Mouse (Mus musculus) liver, embryonic 15.5 days (tissue): ENCODE data around the gene Clcn2. TPM values are rescaled to one million over a fixed set of nuclear protein-coding genes. Genes with fewer than 3 reads are reported as not detected.

Experiments used
- ATAC-seq: fragments of 200-750 bp; cut with Nextera tagmentation; 2 replicates; pipeline ENCODE4 v1.8.0; 2017; ENCODE audit warnings: moderate number of reproducible peaks, mild to moderate bottlenecking, moderate library complexity; ENCODE audit not compliant: insufficient read depth
- H3K27ac ChIP-seq: fragments of 300-500 bp; sonication (generic); replicated peaks from 2 replicates; pipeline ENCODE4 v1.5.1; 2015; ENCODE audit warnings: mild to moderate bottlenecking, inconsistent platforms
- H3K27me3 ChIP-seq: fragments of 300-500 bp; sonication (generic); 2 replicates; pipeline ENCODE4 v1.6.1; 2015; ENCODE audit warnings: mild to moderate bottlenecking, inconsistent platforms
- H3K36me3 ChIP-seq: fragments of 300-500 bp; sonication (generic); replicated peaks from 2 replicates; pipeline ENCODE4 v1.6.1; 2015; ENCODE audit warnings: moderate library complexity, mild to moderate bottlenecking, inconsistent platforms
- H3K4me1 ChIP-seq: fragments of 300-500 bp; sonication (generic); replicated peaks from 2 replicates; pipeline ENCODE4 v1.6.1; 2015; ENCODE audit warnings: inconsistent platforms
- H3K4me2 ChIP-seq: fragments of 300-500 bp; sonication (generic); 2 replicates; pipeline ENCODE4 v1.6.1; 2015; ENCODE audit warnings: moderate library complexity, mild to moderate bottlenecking, inconsistent platforms
- H3K4me3 ChIP-seq: fragments of 300-500 bp; sonication (generic); replicated peaks from 2 replicates; pipeline ENCODE4 v1.5.1; 2015; ENCODE audit warnings: mild to moderate bottlenecking, inconsistent platforms
- H3K9ac ChIP-seq: fragments of 300-500 bp; sonication (generic); 2 replicates; pipeline ENCODE4 v1.6.1; 2015; ENCODE audit warnings: moderate library complexity, mild to moderate bottlenecking, inconsistent platforms
- H3K9me3 ChIP-seq: fragments of 300-500 bp; sonication (generic); replicated peaks from 2 replicates; pipeline ENCODE4 v1.6.1; 2016; ENCODE audit warnings: inconsistent platforms
- WGBS: fragments of 180-500 bp; shearing (Covaris S2); methylation state at CpG from one replicate; pipeline ENCODE4 v1.1.7; 2015; ENCODE audit warnings: mixed read lengths; ENCODE audit not compliant: insufficient replicate concordance; 5-methylcytosine and 5-hydroxymethylcytosine counted together
- polyA plus RNA-seq: library from polyadenylated mRNA; unstranded; fragments of >200 nt; fragmentation: Nextera tagmentation; extraction: Ambion mirVana; gene quantifications from 2 replicates; pipeline ENCODE4 v1.2.1, GENCODE M21; 2015

Gene Clcn2
- polyA plus RNA-seq, 1 experiment from 2014 or later, result 9.5 TPM

DNA sequence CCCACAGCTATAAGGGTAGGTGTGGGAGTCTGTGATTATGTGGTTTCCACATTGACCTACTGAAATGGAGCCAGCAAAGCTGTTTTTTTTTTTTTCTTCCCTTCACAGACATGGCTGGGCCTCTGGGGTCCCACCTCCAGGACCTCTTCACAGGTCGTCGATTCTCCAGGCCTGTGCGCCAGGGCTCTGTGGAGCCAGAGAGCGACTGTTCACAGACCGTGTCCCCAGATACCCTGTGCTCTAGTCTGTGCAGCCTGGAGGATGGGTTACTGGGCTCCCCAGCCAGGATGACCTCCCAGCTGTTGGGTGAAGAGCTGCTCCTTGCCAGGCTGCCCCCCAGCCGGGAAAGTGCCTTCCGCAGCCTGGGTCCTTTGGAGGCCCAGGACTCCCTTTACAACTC is 16.2 kb downstream of the Clcn2 start:
- WGBS, result 66% methylated on average over 7 of the region's 7 CpGs
- Histone ChIP-seq H3K36me3 (peaks cover 9% of the 10 kb centered on the region; the same call in 1 of the 2 replicates), H3K4me3 (no peak overlapping the region), H3K9ac (no peak overlapping the region), H3K4me1 (peaks cover 52% of the 10 kb centered on the region), H3K27ac (no peak overlapping the region), H3K27me3 (peaks cover 35% of the 10 kb centered on the region), H3K4me2 (no peak overlapping the region), H3K9me3 (no peaks in the 10 kb centered on the region)
- ATAC-seq, result no peak

- Histone ChIP-seq H3K27ac (no peak overlapping the region), H3K9ac (no peak overlapping the region), H3K9me3 (no peaks in the 10 kb centered on the region), H3K4me2 (no peak overlapping the region), H3K36me3 (peaks cover 5% of the 10 kb centered on the region; the same call in 1 of the 2 replicates), H3K4me3 (no peak overlapping the region), H3K4me1 (peaks cover 52% of the 10 kb centered on the region), H3K27me3 (peaks cover 48% of the 10 kb centered on the region)
- 69% methylated on average over 5 of the region's 5 CpGs for WGBS
- ATAC-seq, result no peak
Observed at GRCm38 (mm10) chr16:20700036-20700435, 17.5 kb downstream of the Clcn2 start.

GRCm38 (mm10) chr16:20699266-20699665 is 18.3 kb downstream of the Clcn2 start:
- Histone ChIP-seq H3K4me1 (peaks cover 44% of the 10 kb centered on the region), H3K9me3 (no peaks in the 10 kb centered on the region), H3K4me2 (no peak overlapping the region), H3K27me3 (peaks cover 56% of the 10 kb centered on the region), H3K9ac (no peak overlapping the region), H3K27ac (no peak overlapping the region), H3K36me3 (peaks cover 5% of the 10 kb centered on the region; the same call in 1 of the 2 replicates), H3K4me3 (no peak overlapping the region)
- WGBS, result 57% methylated on average over 5 of the region's 5 CpGs
- no peak for ATAC-seq

DNA sequence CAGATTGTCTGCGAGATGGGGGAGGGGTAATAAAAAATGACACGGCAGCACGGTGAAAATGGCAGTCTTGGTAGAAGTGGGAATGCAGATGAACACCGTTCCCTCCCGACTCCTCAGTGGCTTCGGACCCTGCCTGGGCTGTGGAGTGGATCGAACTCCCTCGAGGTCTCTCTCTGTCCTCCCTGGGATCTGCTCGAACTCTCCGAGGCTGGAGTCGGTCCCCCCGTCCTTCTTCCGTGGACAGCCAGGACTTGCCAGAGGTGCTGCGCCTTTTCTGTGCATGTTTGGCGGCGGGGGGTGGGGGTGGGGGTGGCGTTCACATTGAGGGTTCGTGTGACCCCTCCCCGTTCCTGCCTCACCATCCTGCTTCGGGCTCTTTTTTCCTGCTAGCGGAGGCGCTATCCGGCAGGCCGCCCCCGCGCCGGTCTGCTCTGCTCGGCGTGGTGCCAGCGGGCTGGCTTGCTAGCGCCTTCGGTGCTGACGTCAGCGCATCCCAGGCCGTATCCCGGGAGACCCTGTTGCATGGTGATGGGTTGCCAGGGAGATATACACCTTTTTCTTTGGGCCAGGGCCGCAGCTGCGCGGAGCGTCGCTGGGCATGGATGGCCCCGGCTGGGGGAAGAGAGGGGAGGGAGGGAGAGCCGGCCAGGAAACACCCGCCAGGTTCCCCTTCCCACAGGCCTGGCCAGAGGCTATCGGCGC is 21.8 kb downstream of the Clcn2 start:
- no peaks in the 10 kb centered on the region for H3K9me3 ChIP-seq
- no peak overlapping the region for H3K27ac ChIP-seq
- peaks cover 61% of the 10 kb centered on the region for H3K27me3 ChIP-seq
- H3K4me2 ChIP-seq, result peak overlapping the region; percentile 58
- peak overlapping the region; percentile 31 for H3K4me3 ChIP-seq
- WGBS, result 5% methylated on average over 46 of the region's 46 CpGs
- peaks cover 43% of the 10 kb centered on the region for H3K4me1 ChIP-seq
- no peak for ATAC-seq
- H3K36me3 ChIP-seq, result peaks cover 20% of the 10 kb centered on the region
- H3K9ac ChIP-seq, result no peak overlapping the region

- WGBS, result 67% methylated on average over 8 of the region's 8 CpGs
- Histone ChIP-seq H3K9ac (no peak overlapping the region), H3K4me2 (no peak overlapping the region), H3K27ac (no peak overlapping the region), H3K36me3 (peaks cover 30% of the 10 kb centered on the region), H3K9me3 (no peaks in the 10 kb centered on the region), H3K27me3 (peaks cover 61% of the 10 kb centered on the region), H3K4me3 (no peak overlapping the region), H3K4me1 (peaks cover 47% of the 10 kb centered on the region)
- no peak for ATAC-seq
Observed at GRCm38 (mm10) chr16:20694781-20695180, 22.8 kb downstream of the Clcn2 start.

- Histone ChIP-seq H3K9me3 (no peaks in the 10 kb centered on the region), H3K27me3 (peaks cover 51% of the 10 kb centered on the region), H3K36me3 (peaks cover 46% of the 10 kb centered on the region), H3K27ac (peak within 1 kb of the TSS; percentile 54), H3K4me3 (peak within 1 kb of the TSS; percentile 65), H3K4me2 (peak within 1 kb of the TSS; percentile 97), H3K4me1 (peaks cover 57% of the 10 kb centered on the region), H3K9ac (peak within 1 kb of the TSS; percentile 72)
- peak; percentile 88 for ATAC-seq
- WGBS, result 2% methylated on average over 36 of the region's 37 CpGs
Observed at GRCm38 (mm10) chr16:20693111-20693701, 24.3 kb downstream of the Clcn2 start, which contains the start of gene Fam131a. Gene Fam131a (plus strand): TSS chr16:20693241.

DNA sequence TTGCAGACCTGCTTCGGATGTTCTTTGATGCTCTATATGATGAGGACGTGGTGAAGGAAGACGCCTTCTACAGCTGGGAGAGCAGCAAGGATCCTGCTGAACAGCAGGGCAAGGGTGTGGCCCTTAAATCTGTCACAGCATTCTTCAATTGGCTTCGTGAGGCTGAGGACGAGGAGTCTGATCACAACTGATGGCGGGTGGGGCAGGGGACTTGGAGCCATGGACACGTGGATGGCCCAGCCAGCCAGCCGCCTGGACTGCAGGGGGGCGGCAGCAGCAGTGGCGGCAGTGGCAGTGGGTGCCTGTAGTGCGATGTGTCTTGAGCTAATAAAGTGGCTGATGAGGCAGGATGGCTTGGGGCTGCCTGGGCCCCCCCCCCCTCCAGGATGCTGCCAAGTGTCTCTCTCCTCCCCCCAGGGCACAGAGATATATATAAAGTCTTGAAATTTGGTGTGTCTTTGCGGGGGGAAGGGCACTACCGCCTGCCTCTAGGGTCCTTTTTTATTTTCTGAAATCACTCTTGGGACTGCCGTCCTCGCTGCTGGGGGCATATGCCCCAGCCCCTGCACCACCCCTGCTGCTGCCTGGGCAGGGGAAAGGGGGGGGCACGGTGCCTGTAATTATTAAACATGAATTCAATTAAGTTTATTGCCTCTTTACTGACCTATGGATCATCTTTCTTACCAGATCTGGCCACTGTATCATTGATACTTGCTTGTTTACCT is 25.1 kb downstream of the Clcn2 start:
- 60% methylated on average over 16 of the region's 16 CpGs for WGBS

DNA sequence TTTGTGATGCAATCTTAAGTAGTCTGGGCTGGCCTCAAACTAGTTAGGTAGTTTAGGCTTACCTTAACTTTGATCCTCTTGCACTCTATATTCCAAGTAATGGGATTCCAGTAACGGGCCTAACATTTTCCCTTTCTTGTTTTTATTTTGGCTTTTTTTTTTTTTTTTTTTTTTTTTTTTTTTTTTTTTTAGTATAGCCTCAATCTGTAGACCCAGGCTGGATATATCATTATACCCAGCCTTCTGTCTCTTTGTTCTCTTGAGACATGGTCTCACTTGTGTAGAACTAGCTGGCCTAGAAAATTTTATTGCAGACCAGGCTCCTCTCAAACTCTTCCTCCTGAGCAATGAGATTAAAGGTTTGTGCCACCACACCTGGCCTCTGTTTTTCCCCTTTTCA is 25.9 kb downstream of the Clcn2 start:
- 75% methylated on average over 1 of the region's 1 CpGs for WGBS
- Histone ChIP-seq H3K9ac (no peak overlapping the region), H3K4me3 (no peak overlapping the region), H3K27me3 (peaks cover 35% of the 10 kb centered on the region), H3K9me3 (no peaks in the 10 kb centered on the region), H3K36me3 (peaks cover 62% of the 10 kb centered on the region), H3K4me2 (no peak overlapping the region), H3K27ac (0 out of 2 replicates have a peak overlapping the region, but pooled peaks have one; percentile 29), H3K4me1 (peaks cover 57% of the 10 kb centered on the region)
- ATAC-seq, result no peak

More for the DNA sequence above, 25.1 kb downstream of the Clcn2 start:
- H3K4me1 ChIP-seq, result peaks cover 57% of the 10 kb centered on the region
- H3K27me3 ChIP-seq, result peaks cover 43% of the 10 kb centered on the region
- no peaks in the 10 kb centered on the region for H3K9me3 ChIP-seq
- peak overlapping the region; percentile 65 for H3K4me3 ChIP-seq
- peak overlapping the region; percentile 97 for H3K4me2 ChIP-seq
- H3K27ac ChIP-seq, result peak overlapping the region; percentile 29; the same call in 1 of the 2 replicates
- H3K9ac ChIP-seq, result no peak overlapping the region
- H3K36me3 ChIP-seq, result peaks cover 54% of the 10 kb centered on the region
- no peak for ATAC-seq

GRCm38 (mm10) chr16:20690774-20691173 is 26.8 kb downstream of the Clcn2 start:
- no peak overlapping the region for H3K9ac ChIP-seq
- peaks cover 70% of the 10 kb centered on the region for H3K36me3 ChIP-seq
- ATAC-seq, result no peak
- H3K4me3 ChIP-seq, result no peak overlapping the region
- no peak overlapping the region for H3K4me2 ChIP-seq
- H3K27me3 ChIP-seq, result peaks cover 26% of the 10 kb centered on the region
- H3K27ac ChIP-seq, result no peak overlapping the region
- peaks cover 50% of the 10 kb centered on the region for H3K4me1 ChIP-seq
- no peaks in the 10 kb centered on the region for H3K9me3 ChIP-seq
- WGBS, result 55% methylated on average over 3 of the region's 3 CpGs

- H3K9ac ChIP-seq, result peak overlapping the region; percentile 23; the same call in 1 of the 2 replicates
- H3K9me3 ChIP-seq, result no peaks in the 10 kb centered on the region
- ATAC-seq, result peak; percentile 60
- H3K4me1 ChIP-seq, result peaks cover 52% of the 10 kb centered on the region
- H3K27me3 ChIP-seq, result no peaks in the 10 kb centered on the region
- H3K4me3 ChIP-seq, result 0 out of 2 replicates have a peak overlapping the region, but pooled peaks have one; percentile 1
- H3K36me3 ChIP-seq, result peaks cover 86% of the 10 kb centered on the region
- peak overlapping the region; percentile 38 for H3K4me2 ChIP-seq
- peak overlapping the region; percentile 72 for H3K27ac ChIP-seq
- 65% methylated on average over 10 of the region's 10 CpGs for WGBS
Observed at GRCm38 (mm10) chr16:20677974-20678675, 39.4 kb downstream of the Clcn2 start.
